Mouse (Mus musculus) lung, postnatal 0 days (tissue): ENCODE data around the gene Eid2b. TPM values are rescaled to one million over a fixed set of nuclear protein-coding genes. Genes with fewer than 3 reads are reported as not detected.
"Not testable (repeated sequence)": the region's sequence is repeated elsewhere in the genome, so short reads cannot be mapped to it uniquely, and the experiment has no call there.

ENCODE experiments used
- ATAC-seq: fragments of 200-750 bp; cut with Nextera tagmentation; 2 replicates; pipeline ENCODE4 v1.8.0; 2017; ENCODE audit warnings: moderate library complexity
- DNase-seq: peaks from one replicate; pipeline ENCODE4 v3.0.0-alpha.2; 2016; ENCODE audit warnings: low spot score
- H3K27ac ChIP-seq: fragments of 300-500 bp; sonication (generic); 2 replicates; pipeline ENCODE4 v1.5.1; 2014; ENCODE audit warnings: antibody characterized with exemption, mild to moderate bottlenecking, low read length, mixed read lengths
- H3K27me3 ChIP-seq: fragments of 300-500 bp; sonication (generic); replicated peaks from 2 replicates; pipeline ENCODE4 v1.6.1; 2014; ENCODE audit warnings: low read length, mixed read lengths; ENCODE audit not compliant: insufficient read depth
- H3K36me3 ChIP-seq: fragments of 300-500 bp; sonication (generic); 2 replicates; pipeline ENCODE4 v1.6.1; 2014; ENCODE audit warnings: low read length, mixed read lengths; ENCODE audit not compliant: insufficient read depth
- H3K4me1 ChIP-seq: fragments of 300-500 bp; sonication (generic); 2 replicates; pipeline ENCODE4 v1.6.1; 2014; ENCODE audit warnings: antibody characterized with exemption, low read depth, low read length, mixed read lengths; ENCODE audit not compliant: insufficient read depth
- H3K4me2 ChIP-seq: fragments of 300-500 bp; sonication (generic); replicated peaks from 2 replicates; pipeline ENCODE4 v1.6.1; 2014; ENCODE audit warnings: low read depth, mild to moderate bottlenecking, low read length, moderate library complexity, mixed read lengths
- H3K4me3 ChIP-seq: fragments of 300-500 bp; sonication (generic); 2 replicates; pipeline ENCODE4 v1.5.1; 2014; ENCODE audit warnings: low read depth, low read length
- H3K9ac ChIP-seq: fragments of 300-500 bp; sonication (generic); replicated peaks from 2 replicates; pipeline ENCODE4 v1.6.1; 2014; ENCODE audit warnings: low read depth, mild to moderate bottlenecking
- H3K9me3 ChIP-seq: fragments of 300-500 bp; sonication (generic); 2 replicates; pipeline ENCODE4 v1.6.1; 2016; ENCODE audit warnings: low read length, mixed read lengths
- CTCF ChIP-seq: IDR thresholded peaks from 2 replicates; pipeline ENCODE4 v1.5.1; 2016; ENCODE audit warnings: antibody characterized with exemption, mild to moderate bottlenecking
- EP300 ChIP-seq: IDR thresholded peaks from 2 replicates; pipeline ENCODE4 v1.6.1; 2016; ENCODE audit warnings: antibody characterized with exemption, mild to moderate bottlenecking, control low read depth
- WGBS: fragments of 180-500 bp; shearing (Covaris S2); extraction: QIAGEN DNeasy Blood & Tissue Kit; methylation state at CpG from one replicate; pipeline ENCODE4 v1.1.7; 2014; 5-methylcytosine and 5-hydroxymethylcytosine counted together
- polyA plus RNA-seq: library from polyadenylated mRNA; unstranded; fragments of >200 nt; fragmentation: Nextera tagmentation; extraction: Ambion mirVana; gene quantifications from 2 replicates; pipeline ENCODE4 v1.2.1, GENCODE M21; 2015

Eid2b gene
- polyA plus RNA-seq, result 12.1 and 12.9 TPM in 2 replicates

DNA sequence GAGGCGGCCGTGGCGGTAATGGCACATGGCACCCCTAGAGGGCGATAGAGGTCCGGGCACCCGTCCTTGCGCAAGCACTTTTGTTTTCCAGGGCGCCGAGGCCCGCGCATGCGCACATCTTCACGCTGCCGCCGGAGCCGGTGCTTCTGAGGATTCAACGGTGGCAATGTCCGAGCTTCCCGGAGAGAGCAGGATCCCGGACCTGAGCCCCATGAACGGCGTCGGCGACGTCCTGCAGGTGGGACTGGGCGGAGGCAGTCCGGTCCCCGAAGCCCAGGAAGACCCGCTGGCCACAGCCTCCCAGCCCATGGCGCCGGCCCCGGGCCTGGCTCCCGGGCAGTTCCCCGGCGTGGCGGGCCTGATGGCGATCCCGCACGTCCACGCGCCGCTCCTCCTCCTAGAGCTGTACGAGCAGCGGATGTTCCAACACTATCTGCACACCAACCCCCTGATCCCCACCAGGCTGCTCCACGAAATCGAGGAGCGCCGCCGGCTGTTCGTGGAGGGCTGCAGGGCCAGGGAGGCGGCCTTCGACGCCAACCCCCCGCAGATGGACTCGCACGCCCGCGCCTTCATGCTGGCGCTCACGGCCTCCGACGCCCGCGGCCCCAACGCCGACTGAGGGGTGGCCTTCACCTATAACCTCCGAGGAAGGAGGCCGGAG is at the start of gene Eid2b:
Gene Eid2b (plus strand): TSS at position 125 of the 664 bp plus-strand sequence.
- 2% methylated on average over 67 of the region's 68 CpGs for WGBS
- H3K27me3 ChIP-seq, result no peaks in the 10 kb centered on the region

DNA sequence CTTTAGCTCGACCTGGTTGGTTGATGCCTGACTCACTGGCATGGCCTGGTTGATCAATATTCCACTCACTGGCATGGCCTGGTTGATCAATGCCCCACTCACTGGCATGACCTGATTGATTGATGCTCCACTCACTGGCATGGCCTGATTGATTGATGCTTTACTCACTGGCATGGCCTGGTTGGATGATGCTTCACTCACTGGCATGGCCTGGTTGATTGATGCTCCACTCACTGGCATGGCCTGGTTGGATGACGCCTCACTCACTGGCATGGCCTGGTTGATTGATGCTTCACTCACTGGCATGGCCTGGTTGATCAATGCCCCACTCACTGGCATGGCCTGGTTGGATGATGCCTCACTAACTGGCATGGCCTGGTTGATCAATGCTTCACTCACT is 33.6 kb upstream of the Eid2b start:
- not testable (repeated sequence) for H3K27ac ChIP-seq, ATAC-seq, DNase-seq, H3K9me3 ChIP-seq, H3K36me3 ChIP-seq, H3K4me1 ChIP-seq, H3K9ac ChIP-seq, H3K27me3 ChIP-seq, H3K4me2 ChIP-seq, H3K4me3 ChIP-seq
- WGBS, result 56% methylated on average over 2 of the region's 2 CpGs

More for the DNA sequence above, at the start of gene Eid2b:
- ATAC-seq (peak; percentile 84), DNase-seq (peak; percentile 95)
- Histone ChIP-seq H3K9ac (peak within 1 kb of the TSS; percentile 83), H3K9me3 (no peaks in the 10 kb centered on the region), H3K27ac (peak within 1 kb of the TSS; percentile 76), H3K4me3 (peak within 1 kb of the TSS; percentile 67), H3K4me1 (no peaks in the 10 kb centered on the region), H3K36me3 (no peaks in the 10 kb centered on the region), H3K4me2 (peak within 1 kb of the TSS; percentile 88)
- TF ChIP-seq CTCF (peak; percentile 91), EP300 (no peak)

DNA sequence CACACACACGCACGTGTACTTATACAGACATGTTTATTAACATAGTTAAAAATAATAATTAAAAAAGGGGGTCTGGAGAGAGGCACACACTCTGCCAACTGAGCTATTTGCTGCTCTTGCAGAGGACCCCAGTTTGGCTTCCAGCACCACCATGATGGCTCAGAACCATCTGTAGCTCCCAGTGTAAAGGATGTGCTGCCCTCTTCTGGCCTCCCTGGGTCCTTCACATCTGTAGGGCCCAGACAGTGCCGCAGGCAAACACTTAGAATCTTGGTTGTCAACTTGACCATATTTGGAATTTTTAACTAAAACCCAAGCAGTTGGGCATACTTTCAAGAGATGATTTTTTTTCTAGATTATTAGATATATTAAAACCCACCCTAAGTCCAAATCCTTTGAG is 28.6 kb upstream of the Eid2b start:
- no peaks in the 10 kb centered on the region for H3K4me1 ChIP-seq
- no peak overlapping the region for H3K4me3 ChIP-seq
- H3K27ac ChIP-seq, result no peak overlapping the region
- no peak overlapping the region for H3K9ac ChIP-seq
- WGBS, result 80% methylated on average over 3 of the region's 3 CpGs
- no peaks in the 10 kb centered on the region for H3K9me3 ChIP-seq
- no peak for TF ChIP-seq CTCF
- TF ChIP-seq EP300, result no peak
- H3K36me3 ChIP-seq, result no peaks in the 10 kb centered on the region
- no peaks in the 10 kb centered on the region for H3K27me3 ChIP-seq
- no peak overlapping the region for H3K4me2 ChIP-seq
- no peak for ATAC-seq
- no peak for DNase-seq

DNA sequence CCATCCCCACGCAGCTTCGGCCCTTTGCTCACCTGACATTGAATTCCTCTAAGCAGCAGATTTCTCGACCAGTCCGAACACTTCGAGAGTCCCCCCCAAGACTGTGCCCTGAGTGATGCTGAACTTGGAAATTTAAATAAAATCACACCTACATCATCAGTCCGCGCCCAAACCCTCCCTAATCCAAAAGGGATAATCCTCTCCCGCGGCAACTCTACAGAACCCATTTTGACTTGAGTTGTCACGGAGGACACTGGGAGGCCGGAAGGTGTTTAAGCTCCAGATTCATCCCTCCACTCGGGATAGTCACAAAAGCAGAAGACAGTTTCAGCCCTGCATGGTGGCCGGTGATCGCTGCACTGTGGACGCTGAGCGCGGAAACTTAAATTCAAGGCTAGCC is 25.6 kb upstream of the Eid2b start:
- no peak for DNase-seq
- Histone ChIP-seq H3K4me1 (no peaks in the 10 kb centered on the region), H3K9me3 (no peaks in the 10 kb centered on the region), H3K27ac (no peak overlapping the region), H3K4me3 (no peak overlapping the region), H3K27me3 (no peaks in the 10 kb centered on the region), H3K4me2 (no peak overlapping the region), H3K9ac (no peak overlapping the region), H3K36me3 (no peaks in the 10 kb centered on the region)
- WGBS, result 80% methylated on average over 17 of the region's 17 CpGs
- no peak for ATAC-seq
- no peak for TF ChIP-seq CTCF

DNA sequence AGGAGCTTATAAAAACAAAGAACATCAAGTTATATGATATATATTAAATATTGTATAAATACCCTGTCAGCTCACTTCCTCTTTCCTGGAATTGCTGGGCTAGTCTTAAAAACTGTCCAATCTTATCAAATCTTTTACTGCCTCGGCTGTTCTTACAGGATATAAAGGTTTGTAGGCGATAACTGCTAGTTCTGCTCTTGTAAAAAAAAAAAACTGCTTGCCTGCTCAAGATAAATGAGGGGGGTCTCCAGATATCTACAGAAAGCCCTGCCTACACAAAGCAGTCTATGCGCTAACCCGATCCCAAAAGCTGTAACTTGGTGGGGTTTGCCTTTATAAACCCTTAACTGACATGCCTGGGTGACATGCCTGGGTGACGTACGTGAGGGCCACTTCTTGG is 22.9 kb upstream of the Eid2b start:
- TF ChIP-seq EP300 (no peak), CTCF (no peak)
- Histone ChIP-seq H3K27me3 (no peaks in the 10 kb centered on the region), H3K4me2 (no peak overlapping the region), H3K36me3 (no peaks in the 10 kb centered on the region), H3K9me3 (no peaks in the 10 kb centered on the region), H3K9ac (no peak overlapping the region), H3K4me1 (no peaks in the 10 kb centered on the region), H3K4me3 (no peak overlapping the region), H3K27ac (no peak overlapping the region)
- 71% methylated on average over 6 of the region's 6 CpGs for WGBS
- ATAC-seq (no peak), DNase-seq (no peak)

DNA sequence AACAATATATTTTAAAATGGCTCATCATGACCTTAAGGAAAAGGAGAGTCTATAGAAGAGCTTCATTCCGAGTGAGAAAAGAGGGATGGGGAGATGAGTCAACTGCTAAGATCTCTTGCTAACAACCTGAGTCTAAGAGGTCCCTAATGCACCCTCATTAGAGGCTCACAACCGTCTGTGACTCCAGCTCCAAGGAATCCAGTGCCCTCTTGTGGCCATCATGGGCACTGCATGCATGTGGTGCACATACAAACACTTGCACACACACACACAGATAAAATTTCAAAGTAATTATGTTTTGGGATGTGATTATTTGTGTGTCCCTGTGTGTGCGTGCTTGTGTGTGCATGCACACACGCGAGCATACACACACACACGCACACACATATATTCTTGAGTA is 22.1 kb upstream of the Eid2b start:
- Histone ChIP-seq H3K9me3 (no peaks in the 10 kb centered on the region), H3K27me3 (no peaks in the 10 kb centered on the region), H3K36me3 (no peaks in the 10 kb centered on the region), H3K4me3 (no peak overlapping the region), H3K9ac (no peak overlapping the region), H3K27ac (no peak overlapping the region), H3K4me1 (no peaks in the 10 kb centered on the region), H3K4me2 (no peak overlapping the region)
- TF ChIP-seq EP300 (no peak), CTCF (peak; percentile 40)
- WGBS, result 82% methylated on average over 6 of the region's 6 CpGs
- DNase-seq, result no peak
- ATAC-seq, result no peak

DNA sequence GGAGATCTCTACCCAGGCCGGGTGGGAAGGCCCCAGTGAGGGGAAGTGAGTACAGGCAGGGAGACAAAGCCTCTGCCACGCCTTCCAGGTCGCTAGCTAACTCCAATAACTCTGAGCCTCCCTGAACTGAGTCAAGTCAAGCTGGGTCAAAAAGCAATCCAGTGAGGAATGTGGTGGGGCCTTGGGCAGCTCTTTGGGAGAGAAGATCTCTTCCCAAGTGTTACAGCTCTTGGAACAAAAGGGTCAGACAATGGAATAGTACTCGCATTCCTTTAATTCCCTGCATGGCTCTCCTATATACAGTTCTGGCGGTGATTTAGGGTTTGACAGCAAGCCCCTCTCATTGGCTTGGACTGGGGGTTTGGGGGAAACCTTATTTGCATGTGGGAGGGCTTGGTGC is 14.7 kb upstream of the Eid2b start:
- no peak overlapping the region for H3K4me2 ChIP-seq
- no peaks in the 10 kb centered on the region for H3K4me1 ChIP-seq
- H3K9me3 ChIP-seq, result no peaks in the 10 kb centered on the region
- DNase-seq (no peak), ATAC-seq (no peak)
- no peak overlapping the region for H3K9ac ChIP-seq
- no peaks in the 10 kb centered on the region for H3K27me3 ChIP-seq
- WGBS, result 48% methylated on average over 5 of the region's 5 CpGs
- H3K36me3 ChIP-seq, result no peaks in the 10 kb centered on the region
- TF ChIP-seq EP300 (no peak), CTCF (no peak)
- H3K4me3 ChIP-seq, result no peak overlapping the region
- no peak overlapping the region for H3K27ac ChIP-seq
